In genomic region chr12:83133827-83134226, GRCm38 (mm10) we compare ENCODE assay signal across 9 mouse cellular contexts.
A peak's percentile ranks its signal among the peaks of the same experiment; 100 is the strongest.
DNase-seq lines count a peak whose midpoint lies in the region; ATAC-seq and TF ChIP-seq lines count a peak whose summit lies in the region.
"Had no signal": no experiment of that assay in that cellular context is flagged by ENCODE, and none has a peak within 500 bp of the region (broad histone marks: within the 10 kb centered on the region; RNA-seq: fewer than 3 reads in every experiment).

No protein-coding gene starts in this region.

- no peak overlapping the region for H3K27ac ChIP-seq in limb, embryonic 14.5 days (replicated peaks; ENCODE audit: low read depth, low read length)
- H3K27ac ChIP-seq in limb, embryonic 10.5 days: no peak overlapping the region
- peak overlapping the region; percentile 64 for H3K27ac ChIP-seq in heart, embryonic 13.5 days (replicated peaks)
- H3K27ac ChIP-seq in lung, embryonic 15.5 days: peak overlapping the region; percentile 18; the same call in 1 of the 2 replicates
- H3K27ac ChIP-seq in neural tube, embryonic 15.5 days (replicated peaks): no peak overlapping the region
- H3K27ac ChIP-seq: limb, embryonic 15.5 days had no signal

- no peaks in the 10 kb centered on the region for H3K36me3 ChIP-seq in limb, embryonic 14.5 days (ENCODE audit: control insufficient read depth, insufficient read depth, low read length)
- H3K36me3 ChIP-seq in limb, embryonic 10.5 days: no peaks in the 10 kb centered on the region
- no peaks in the 10 kb centered on the region for H3K36me3 ChIP-seq in heart, embryonic 13.5 days
- no peaks in the 10 kb centered on the region for H3K36me3 ChIP-seq in lung, embryonic 15.5 days
- no peaks in the 10 kb centered on the region for H3K36me3 ChIP-seq in neural tube, embryonic 15.5 days
- H3K36me3 ChIP-seq: limb, embryonic 15.5 days had no signal

- no peak for ATAC-seq in limb, embryonic 14.5 days (ENCODE audit: low FRiP score, low read depth)
- no peak for ATAC-seq in heart, embryonic 13.5 days (ENCODE audit: extremely low read depth, insufficient number of reproducible peaks, low FRiP score, low TSS enrichment)
- 0 out of 2 replicates have a peak, but pooled peaks have one; percentile 23 for ATAC-seq in lung, embryonic 15.5 days (ENCODE audit: borderline replicate concordance, extremely low read depth, low FRiP score, low TSS enrichment)
- ATAC-seq in inflammation-experienced regulatory T-cells, adult 6 months: no peak
- ATAC-seq in neural tube, embryonic 15.5 days (ENCODE audit: low FRiP score): no peak

- H3K4me2 ChIP-seq in limb, embryonic 14.5 days (replicated peaks; ENCODE audit: low read depth, low read length, severe bottlenecking): no peak overlapping the region
- H3K4me2 ChIP-seq in heart, embryonic 13.5 days: no peak overlapping the region
- H3K4me2 ChIP-seq in lung, embryonic 15.5 days: no peak overlapping the region
- no peak overlapping the region for H3K4me2 ChIP-seq in neural tube, embryonic 15.5 days
- H3K4me2 ChIP-seq: limb, embryonic 15.5 days had no signal

- no peaks in the 10 kb centered on the region; the same call in 1 of the 2 replicates for H3K4me1 ChIP-seq in limb, embryonic 14.5 days (ENCODE audit: control insufficient read depth, insufficient read depth, low read length)
- no peaks in the 10 kb centered on the region; the same call in 1 of the 2 replicates for H3K4me1 ChIP-seq in limb, embryonic 10.5 days
- peaks cover 33% of the 10 kb centered on the region for H3K4me1 ChIP-seq in heart, embryonic 13.5 days
- H3K4me1 ChIP-seq in lung, embryonic 15.5 days: peaks cover 10% of the 10 kb centered on the region
- peaks cover 4% of the 10 kb centered on the region; the same call in 1 of the 2 replicates for H3K4me1 ChIP-seq in neural tube, embryonic 15.5 days

- peak; percentile 44 for DNase-seq in limb, embryonic 14.5 days (ENCODE audit: low spot score)
- DNase-seq in limb, embryonic 10.5 days (ENCODE audit: low spot score): no peak
- peak; percentile 83 for DNase-seq in gastrocnemius, adult 18-20 months (ENCODE audit: low spot score)
- DNase-seq in thymus, postnatal 0 days (ENCODE audit: low spot score): no peak

- no peak for TF ChIP-seq POLR2A in limb, embryonic 14.5 days (IDR thresholded peaks at IDR 0.05; ENCODE audit: borderline replicate concordance, extremely low read depth, insufficient read depth, insufficient read length)

- WGBS in limb, embryonic 14.5 days: 50% methylated on average over 6 of the region's 6 CpGs
- WGBS in limb, embryonic 10.5 days: 84% methylated on average over 6 of the region's 6 CpGs
- 32% methylated on average over 6 of the region's 6 CpGs for WGBS in heart, embryonic 13.5 days
- WGBS in lung, embryonic 15.5 days: 25% methylated on average over 6 of the region's 6 CpGs
- 69% methylated on average over 6 of the region's 6 CpGs for WGBS in neural tube, embryonic 15.5 days

- no peaks in the 10 kb centered on the region for H3K27me3 ChIP-seq in limb, embryonic 14.5 days (ENCODE audit: control insufficient read depth, insufficient read depth, low read length)
- H3K27me3 ChIP-seq in limb, embryonic 10.5 days (ENCODE audit: low read depth, poor library complexity, severe bottlenecking): no peaks in the 10 kb centered on the region
- H3K27me3 ChIP-seq in heart, embryonic 13.5 days (replicated peaks): no peaks in the 10 kb centered on the region
- no peaks in the 10 kb centered on the region for H3K27me3 ChIP-seq in lung, embryonic 15.5 days
- H3K27me3 ChIP-seq in neural tube, embryonic 15.5 days (replicated peaks): no peaks in the 10 kb centered on the region
- H3K27me3 ChIP-seq: limb, embryonic 15.5 days had no signal

- no peak overlapping the region for H3K9ac ChIP-seq in limb, embryonic 14.5 days (ENCODE audit: low read depth, low read length, severe bottlenecking)
- H3K9ac ChIP-seq in heart, embryonic 13.5 days: 0 out of 2 replicates have a peak overlapping the region, but pooled peaks have one; percentile 11
- no peak overlapping the region for H3K9ac ChIP-seq in lung, embryonic 15.5 days
- no peak overlapping the region for H3K9ac ChIP-seq in neural tube, embryonic 15.5 days (replicated peaks)
- H3K9ac ChIP-seq: limb, embryonic 15.5 days had no signal

- H3K9me3 ChIP-seq in limb, embryonic 14.5 days (ENCODE audit: control insufficient read depth, low read length): no peaks in the 10 kb centered on the region
- H3K9me3 ChIP-seq in limb, embryonic 10.5 days (replicated peaks): no peaks in the 10 kb centered on the region
- no peaks in the 10 kb centered on the region for H3K9me3 ChIP-seq in heart, embryonic 13.5 days
- no peaks in the 10 kb centered on the region for H3K9me3 ChIP-seq in lung, embryonic 15.5 days
- no peaks in the 10 kb centered on the region for H3K9me3 ChIP-seq in neural tube, embryonic 15.5 days (replicated peaks)
- H3K9me3 ChIP-seq: limb, embryonic 15.5 days had no signal

- H3K4me3 ChIP-seq in limb, embryonic 14.5 days (replicated peaks; ENCODE audit: low read length): no peak overlapping the region
- no peak overlapping the region for H3K4me3 ChIP-seq in limb, embryonic 10.5 days
- no peak overlapping the region for H3K4me3 ChIP-seq in heart, embryonic 13.5 days
- H3K4me3 ChIP-seq in lung, embryonic 15.5 days: no peak overlapping the region
- no peak overlapping the region for H3K4me3 ChIP-seq in neural tube, embryonic 15.5 days (replicated peaks)
- H3K4me3 ChIP-seq: limb, embryonic 15.5 days had no signal

Comparison
In these comparisons a context has a peak if more than half of its experiments do, and no peak if none do; other contexts are left out.
1. DNase-seq: peak in limb, embryonic 14.5 days (single experiment) and gastrocnemius, adult 18-20 months (single experiment); none in limb, embryonic 10.5 days (single experiment) and thymus, postnatal 0 days (single experiment).
2. H3K27ac ChIP-seq: peak in heart, embryonic 13.5 days (single experiment) and lung, embryonic 15.5 days (single experiment); none in limb, embryonic 14.5 days (single experiment), limb, embryonic 10.5 days (single experiment) and neural tube, embryonic 15.5 days (single experiment).